Mouse (Mus musculus): ENCODE results near the gene Card14. TPM values are rescaled to one million over a fixed set of nuclear protein-coding genes. Genes with fewer than 3 reads are reported as not detected.

The Card14 gene
- polyA plus RNA-seq, 2 experiments: 1.7 to 2.0 TPM

DNA sequence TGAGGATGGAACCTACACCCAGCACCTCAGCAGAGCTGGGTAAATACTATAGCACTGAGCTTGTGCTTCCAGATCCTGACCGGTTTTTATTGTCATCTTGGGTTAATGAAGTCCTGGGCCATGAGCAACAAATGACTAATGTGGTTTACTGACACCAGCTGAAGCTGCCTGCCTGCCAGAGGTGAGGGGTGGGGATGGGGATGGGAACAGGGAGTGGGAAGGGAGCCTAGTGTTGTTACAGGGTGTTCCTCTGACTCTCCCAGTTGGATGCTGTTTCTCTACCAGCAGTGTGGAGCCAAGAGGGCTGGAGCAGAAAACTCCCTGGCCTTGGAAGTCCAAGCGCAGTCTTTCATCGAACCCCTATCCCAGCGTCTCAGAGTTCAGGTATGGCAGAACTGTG is 9.2 kb downstream of the Card14 start:
- Histone ChIP-seq H3K27me3 (ENCODE audit: control insufficient read depth, insufficient read depth, low read length) (no peaks in the 10 kb centered on the region), H3K4me1 (ENCODE audit: control insufficient read depth, insufficient read depth, low read length) (no peaks in the 10 kb centered on the region), H3K27ac (replicated peaks; ENCODE audit: low read depth, low read length) (no peak overlapping the region), H3K9ac (ENCODE audit: low read depth, low read length, severe bottlenecking) (no peak overlapping the region), H3K36me3 (ENCODE audit: control insufficient read depth, insufficient read depth, low read length) (no peaks in the 10 kb centered on the region), H3K4me3 (replicated peaks; ENCODE audit: low read length) (no peak overlapping the region), H3K4me2 (replicated peaks; ENCODE audit: low read depth, low read length, severe bottlenecking) (no peak overlapping the region), H3K9me3 (ENCODE audit: control insufficient read depth, low read length) (no peaks in the 10 kb centered on the region)
- no peak for DNase-seq (ENCODE audit: low spot score)
- no peak for TF ChIP-seq POLR2A (IDR thresholded peaks at IDR 0.05; ENCODE audit: borderline replicate concordance, extremely low read depth, insufficient read depth, insufficient read length)
- WGBS: 67% methylated on average over 4 of the region's 4 CpGs
- ATAC-seq (ENCODE audit: low FRiP score, low read depth): no peak

DNA sequence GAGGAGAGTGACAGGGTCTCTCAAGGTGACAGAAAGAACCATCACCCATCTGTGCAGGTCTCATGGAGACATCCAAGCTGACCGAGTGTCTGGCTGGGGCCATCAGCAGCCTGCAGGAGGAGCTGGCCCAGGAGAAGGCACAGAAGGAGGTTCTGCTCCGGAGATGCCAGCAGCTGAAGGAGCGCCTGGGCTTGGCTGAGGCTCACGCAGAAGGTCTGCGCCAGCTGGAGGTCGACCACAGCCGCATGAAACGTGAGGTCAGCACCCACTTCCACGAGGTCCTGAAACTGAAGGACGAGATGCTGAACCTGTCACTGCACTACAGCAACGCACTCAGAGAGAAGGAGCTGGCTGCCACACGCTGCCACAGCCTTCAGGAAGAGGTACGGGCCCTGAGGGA is 15.0 kb downstream of the Card14 start:
- WGBS: 59% methylated on average over 13 of the region's 13 CpGs
- no peak overlapping the region for H3K27ac ChIP-seq (replicated peaks; ENCODE audit: low read depth, low read length)
- no peaks in the 10 kb centered on the region for H3K4me1 ChIP-seq (ENCODE audit: control insufficient read depth, insufficient read depth, low read length)
- no peak for TF ChIP-seq POLR2A (IDR thresholded peaks at IDR 0.05; ENCODE audit: borderline replicate concordance, extremely low read depth, insufficient read depth, insufficient read length)
- no peak overlapping the region for H3K9ac ChIP-seq (ENCODE audit: low read depth, low read length, severe bottlenecking)
- H3K4me3 ChIP-seq (replicated peaks; ENCODE audit: low read length): no peak overlapping the region
- H3K36me3 ChIP-seq (ENCODE audit: control insufficient read depth, insufficient read depth, low read length): no peaks in the 10 kb centered on the region
- H3K4me2 ChIP-seq (replicated peaks; ENCODE audit: low read depth, low read length, severe bottlenecking): no peak overlapping the region
- ATAC-seq (ENCODE audit: low FRiP score, low read depth): no peak
- peaks cover 3% of the 10 kb centered on the region; the same call in 1 of the 2 replicates for H3K9me3 ChIP-seq (ENCODE audit: control insufficient read depth, low read length)
- H3K27me3 ChIP-seq (ENCODE audit: control insufficient read depth, insufficient read depth, low read length): no peaks in the 10 kb centered on the region
- no peak for DNase-seq (ENCODE audit: low spot score)

DNA sequence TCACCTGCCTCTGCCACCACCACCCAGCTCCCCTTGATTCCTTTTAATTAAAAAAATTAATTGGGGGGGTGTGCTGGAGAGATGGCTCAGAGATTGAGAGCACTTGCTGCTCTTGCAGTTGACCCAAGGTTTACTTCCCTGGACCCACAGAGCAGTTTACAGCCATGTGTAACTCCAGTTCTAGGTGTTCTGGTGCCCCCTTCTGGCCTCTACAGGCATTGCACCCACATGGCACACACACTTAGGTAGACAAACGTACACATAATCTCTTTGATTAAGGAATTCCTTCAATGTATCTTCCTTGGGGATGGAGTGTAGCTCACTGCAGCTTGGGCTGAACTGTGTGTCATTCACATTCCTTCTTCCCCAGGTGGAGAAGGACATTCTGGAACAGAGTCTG is 17.5 kb downstream of the Card14 start:
- Histone ChIP-seq H3K4me2 (replicated peaks; ENCODE audit: low read depth, low read length, severe bottlenecking) (no peak overlapping the region), H3K36me3 (ENCODE audit: control insufficient read depth, insufficient read depth, low read length) (no peaks in the 10 kb centered on the region), H3K9ac (ENCODE audit: low read depth, low read length, severe bottlenecking) (no peak overlapping the region), H3K27ac (replicated peaks; ENCODE audit: low read depth, low read length) (no peak overlapping the region), H3K4me3 (replicated peaks; ENCODE audit: low read length) (no peak overlapping the region), H3K27me3 (ENCODE audit: control insufficient read depth, insufficient read depth, low read length) (no peaks in the 10 kb centered on the region), H3K4me1 (ENCODE audit: control insufficient read depth, insufficient read depth, low read length) (no peaks in the 10 kb centered on the region), H3K9me3 (ENCODE audit: control insufficient read depth, low read length) (peaks cover 3% of the 10 kb centered on the region; the same call in 1 of the 2 replicates)
- ATAC-seq (ENCODE audit: low FRiP score, low read depth) (no peak), DNase-seq (ENCODE audit: low spot score) (no peak)
- 68% methylated on average over 1 of the region's 1 CpGs for WGBS
- TF ChIP-seq POLR2A (IDR thresholded peaks at IDR 0.05; ENCODE audit: borderline replicate concordance, extremely low read depth, insufficient read depth, insufficient read length): no peak

DNA sequence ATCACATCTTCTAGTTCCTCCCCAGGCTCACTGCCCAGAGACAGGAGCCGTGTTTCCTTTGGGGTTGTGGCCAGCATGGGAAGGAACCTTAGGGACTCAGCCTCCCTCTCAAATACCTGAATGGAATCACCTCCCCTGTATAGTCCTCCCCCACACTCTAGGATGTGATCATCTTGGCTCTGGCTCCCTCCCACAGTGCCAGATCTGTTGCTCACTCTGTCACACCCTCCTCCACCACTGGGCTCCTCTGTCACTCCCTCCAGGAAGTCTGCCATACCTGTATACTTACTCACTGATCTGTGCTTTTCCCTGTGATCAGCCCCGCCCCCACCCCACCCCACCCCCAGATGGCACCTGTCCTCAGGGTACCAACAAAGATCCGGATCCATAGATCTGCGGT is 23.0 kb downstream of the Card14 start:
- H3K4me1 ChIP-seq (ENCODE audit: control insufficient read depth, insufficient read depth, low read length): no peaks in the 10 kb centered on the region
- no peaks in the 10 kb centered on the region for H3K36me3 ChIP-seq (ENCODE audit: control insufficient read depth, insufficient read depth, low read length)
- ATAC-seq (ENCODE audit: low FRiP score, low read depth): no peak
- TF ChIP-seq POLR2A (IDR thresholded peaks at IDR 0.05; ENCODE audit: borderline replicate concordance, extremely low read depth, insufficient read depth, insufficient read length): no peak
- no peak for DNase-seq (ENCODE audit: low spot score)
- no peak overlapping the region for H3K4me3 ChIP-seq (replicated peaks; ENCODE audit: low read length)
- 64% methylated on average over 4 of the region's 4 CpGs for WGBS
- no peaks in the 10 kb centered on the region for H3K9me3 ChIP-seq (ENCODE audit: control insufficient read depth, low read length)
- H3K27ac ChIP-seq (replicated peaks; ENCODE audit: low read depth, low read length): no peak overlapping the region
- no peaks in the 10 kb centered on the region for H3K27me3 ChIP-seq (ENCODE audit: control insufficient read depth, insufficient read depth, low read length)
- no peak overlapping the region for H3K9ac ChIP-seq (ENCODE audit: low read depth, low read length, severe bottlenecking)
- H3K4me2 ChIP-seq (replicated peaks; ENCODE audit: low read depth, low read length, severe bottlenecking): no peak overlapping the region

DNA sequence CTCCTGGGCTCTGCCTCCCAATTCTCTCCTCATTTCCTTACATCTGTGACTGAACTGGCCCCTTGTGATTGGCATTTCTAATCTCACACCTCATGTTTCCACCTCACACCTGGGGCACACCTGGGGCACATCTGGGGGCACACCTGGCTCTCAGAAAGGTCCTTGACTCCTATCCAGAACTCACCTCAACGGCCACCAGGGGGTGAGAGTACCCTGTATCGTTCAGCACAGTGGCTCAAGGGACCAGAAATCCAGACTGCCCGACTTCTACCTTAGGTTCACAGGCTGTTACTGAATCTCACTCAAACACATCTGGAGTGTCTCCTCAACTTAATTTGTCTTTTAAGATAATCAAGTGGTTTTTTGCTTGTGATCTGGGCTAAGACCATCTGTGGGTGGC is 24.4 kb downstream of the Card14 start:
- H3K27me3 ChIP-seq (ENCODE audit: control insufficient read depth, insufficient read depth, low read length): no peaks in the 10 kb centered on the region
- no peak for TF ChIP-seq POLR2A (IDR thresholded peaks at IDR 0.05; ENCODE audit: borderline replicate concordance, extremely low read depth, insufficient read depth, insufficient read length)
- H3K9ac ChIP-seq (ENCODE audit: low read depth, low read length, severe bottlenecking): no peak overlapping the region
- no peak overlapping the region for H3K4me2 ChIP-seq (replicated peaks; ENCODE audit: low read depth, low read length, severe bottlenecking)
- H3K36me3 ChIP-seq (ENCODE audit: control insufficient read depth, insufficient read depth, low read length): no peaks in the 10 kb centered on the region
- H3K4me1 ChIP-seq (ENCODE audit: control insufficient read depth, insufficient read depth, low read length): no peaks in the 10 kb centered on the region
- H3K27ac ChIP-seq (replicated peaks; ENCODE audit: low read depth, low read length): no peak overlapping the region
- no peak overlapping the region for H3K4me3 ChIP-seq (replicated peaks; ENCODE audit: low read length)
- DNase-seq (ENCODE audit: low spot score) (no peak), ATAC-seq (ENCODE audit: low FRiP score, low read depth) (no peak)
- H3K9me3 ChIP-seq (ENCODE audit: control insufficient read depth, low read length): no peaks in the 10 kb centered on the region
- WGBS: 28% methylated on average over 3 of the region's 3 CpGs

Measured in limb, embryonic 14.5 days (tissue).